Mouse (Mus musculus): Measurements from ENCODE around the gene Stag3. TPM values are rescaled to one million over a fixed set of nuclear protein-coding genes. Genes with fewer than 3 reads are reported as not detected.

Gene Stag3
- polyA plus RNA-seq, 1 experiment, result 0.05 TPM

- TF ChIP-seq MYOG (IDR thresholded peaks at IDR 0.05; ENCODE audit: control insufficient read depth, extremely low read depth, insufficient read length) (no peak), CEBPB (IDR thresholded peaks at IDR 0.05; ENCODE audit: low read depth) (no peak), USF1 (IDR thresholded peaks at IDR 0.05; ENCODE audit: low read depth) (no peak), CTCF (IDR thresholded peaks at IDR 0.05; ENCODE audit: control insufficient read depth, insufficient read depth, insufficient read length) (no peak), MYOD1 (IDR thresholded peaks at IDR 0.05; ENCODE audit: control insufficient read depth, insufficient read length, low read depth) (no peak), MAX (IDR thresholded peaks at IDR 0.05) (no peak)
- no peaks in the 10 kb centered on the region for H3K79me3 ChIP-seq (ENCODE audit: low read depth)
- H3K27me3 ChIP-seq (ENCODE audit: control insufficient read depth, insufficient read depth, insufficient read length), result peaks cover 6% of the 10 kb centered on the region
- no peak overlapping the region for H3K4me3 ChIP-seq (ENCODE audit: insufficient read depth, poor library complexity, severe bottlenecking)
- no peaks in the 10 kb centered on the region for H3K36me3 ChIP-seq (ENCODE audit: control insufficient read depth, insufficient read depth)
- H3ac ChIP-seq (ENCODE audit: control insufficient read depth, insufficient read length, low read depth), result no peak overlapping the region
- H3K79me2 ChIP-seq (ENCODE audit: control insufficient read depth, insufficient read depth), result no peaks in the 10 kb centered on the region
Observed at GRCm38 (mm10) chr5:138299613-138300012, 19.6 kb downstream of the Stag3 start.

- no peak for TF ChIP-seq MAX (IDR thresholded peaks at IDR 0.05)
- no peak for TF ChIP-seq MYOD1 (IDR thresholded peaks at IDR 0.05; ENCODE audit: control insufficient read depth, insufficient read length, low read depth)
- no peak for TF ChIP-seq FOSL1 (IDR thresholded peaks at IDR 0.05; ENCODE audit: insufficient read depth, low read length, poor library complexity, severe bottlenecking)
- no peak for TF ChIP-seq USF1 (IDR thresholded peaks at IDR 0.05; ENCODE audit: low read depth)
- no peak for TF ChIP-seq CEBPB (IDR thresholded peaks at IDR 0.05; ENCODE audit: low read depth)
- TF ChIP-seq MYOG (IDR thresholded peaks at IDR 0.05; ENCODE audit: control insufficient read depth, extremely low read depth, insufficient read length), result no peak
- TF ChIP-seq CTCF (IDR thresholded peaks at IDR 0.05; ENCODE audit: control insufficient read depth, insufficient read depth, insufficient read length), result no peak
- no peaks in the 10 kb centered on the region for H3K27me3 ChIP-seq (ENCODE audit: control insufficient read depth, insufficient read depth, insufficient read length)
Observed at GRCm38 (mm10) chr5:138312795-138313194, 32.8 kb downstream of the Stag3 start.

GRCm38 (mm10) chr5:138341661-138342060, 61.6 kb downstream of the Stag3 start, which contains the start of gene Pvrig:
Pvrig (plus strand) TSS chr5:138341961.
- H3K79me3 ChIP-seq (ENCODE audit: low read depth), result no peaks in the 10 kb centered on the region
- H3K36me3 ChIP-seq (ENCODE audit: control insufficient read depth, insufficient read depth), result no peaks in the 10 kb centered on the region
- H3K27me3 ChIP-seq (ENCODE audit: control insufficient read depth, insufficient read depth, insufficient read length), result no peaks in the 10 kb centered on the region
- no peak within 1 kb of the TSS for H3ac ChIP-seq (ENCODE audit: control insufficient read depth, insufficient read length, low read depth)
- TF ChIP-seq MYOD1 (IDR thresholded peaks at IDR 0.05; ENCODE audit: control insufficient read depth, insufficient read length, low read depth) (no peak), CEBPB (IDR thresholded peaks at IDR 0.05; ENCODE audit: low read depth) (no peak)
- H3K79me2 ChIP-seq (ENCODE audit: control insufficient read depth, insufficient read depth), result no peaks in the 10 kb centered on the region
- H3K4me3 ChIP-seq (ENCODE audit: insufficient read depth, poor library complexity, severe bottlenecking), result no peak within 1 kb of the TSS

More at GRCm38 (mm10) chr5:138312795-138313194, 32.8 kb downstream of the Stag3 start:
- H3K79me3 ChIP-seq (ENCODE audit: low read depth), result no peaks in the 10 kb centered on the region
- no peak overlapping the region for H3ac ChIP-seq (ENCODE audit: control insufficient read depth, insufficient read length, low read depth)
- H3K79me2 ChIP-seq (ENCODE audit: control insufficient read depth, insufficient read depth), result no peaks in the 10 kb centered on the region
- H3K36me3 ChIP-seq (ENCODE audit: control insufficient read depth, insufficient read depth), result no peaks in the 10 kb centered on the region
- no peak overlapping the region for H3K4me3 ChIP-seq (ENCODE audit: insufficient read depth, poor library complexity, severe bottlenecking)

- no peak for TF ChIP-seq FOSL1 (IDR thresholded peaks at IDR 0.05; ENCODE audit: insufficient read depth, low read length, poor library complexity, severe bottlenecking)
- no peak for TF ChIP-seq USF1 (IDR thresholded peaks at IDR 0.05; ENCODE audit: low read depth)
Observed at GRCm38 (mm10) chr5:138343216-138343615, 63.2 kb downstream of the Stag3 start.

More at GRCm38 (mm10) chr5:138343216-138343615, 63.2 kb downstream of the Stag3 start:
- Histone ChIP-seq H3K4me3 (ENCODE audit: insufficient read depth, poor library complexity, severe bottlenecking) (no peak overlapping the region), H3K27me3 (ENCODE audit: control insufficient read depth, insufficient read depth, insufficient read length) (no peaks in the 10 kb centered on the region), H3K36me3 (ENCODE audit: control insufficient read depth, insufficient read depth) (no peaks in the 10 kb centered on the region), H3ac (ENCODE audit: control insufficient read depth, insufficient read length, low read depth) (no peak overlapping the region), H3K79me2 (ENCODE audit: control insufficient read depth, insufficient read depth) (no peaks in the 10 kb centered on the region), H3K79me3 (ENCODE audit: low read depth) (no peaks in the 10 kb centered on the region)

Other genes with a start within 250 kb of the Stag3 start
- gene Smok3c, start 227.0 kb upstream of the Stag3 start, polyA plus RNA-seq (2012; fragmentation: generic; extraction: Trizol), result not detected
- gene Zkscan1, start 195.2 kb upstream of the Stag3 start, polyA plus RNA-seq (2012; fragmentation: generic; extraction: Trizol), result 3.7 TPM
- 8.5 TPM for gene Zscan21, start 163.3 kb upstream of the Stag3 start, polyA plus RNA-seq (2012; fragmentation: generic; extraction: Trizol)
- 1.9 TPM for gene Zfp113, start 124.5 kb upstream of the Stag3 start, polyA plus RNA-seq (2012; fragmentation: generic; extraction: Trizol)
- 182 TPM for gene Cops6, start 119.2 kb upstream of the Stag3 start, polyA plus RNA-seq (2012; fragmentation: generic; extraction: Trizol)
- 11.2 TPM for gene Ap4m1, start 108.2 kb upstream of the Stag3 start, polyA plus RNA-seq (2012; fragmentation: generic; extraction: Trizol)
- gene Mcm7, start 107.8 kb upstream of the Stag3 start, polyA plus RNA-seq (2012; fragmentation: generic; extraction: Trizol), result 208 TPM
- 58.1 TPM for gene Taf6, start 92.8 kb upstream of the Stag3 start, polyA plus RNA-seq (2012; fragmentation: generic; extraction: Trizol)
- gene Cnpy4, start 92.8 kb upstream of the Stag3 start, polyA plus RNA-seq (2012; fragmentation: generic; extraction: Trizol), result 23.0 TPM
- 2.5 TPM for gene Mblac1, start 85.9 kb upstream of the Stag3 start, polyA plus RNA-seq (2012; fragmentation: generic; extraction: Trizol)
- not detected for gene Nxpe5, start 54.3 kb upstream of the Stag3 start, polyA plus RNA-seq (2012; fragmentation: generic; extraction: Trizol)
- gene Lamtor4, start 24.8 kb upstream of the Stag3 start, polyA plus RNA-seq (2012; fragmentation: generic; extraction: Trizol), result 72.8 TPM
- 6.8 TPM for gene BC037034, start 16.2 kb upstream of the Stag3 start, polyA plus RNA-seq (2012; fragmentation: generic; extraction: Trizol)
- 0.08 TPM for gene Gal3st4, start 7.4 kb upstream of the Stag3 start, polyA plus RNA-seq (2012; fragmentation: generic; extraction: Trizol)
- gene Gm43720, start 282 bp upstream of the Stag3 start, polyA plus RNA-seq (2012; fragmentation: generic; extraction: Trizol), result not detected
- 0.60 TPM for gene Gpc2, start 235 bp upstream of the Stag3 start, polyA plus RNA-seq (2012; fragmentation: generic; extraction: Trizol)
- 0.19 TPM for gene Pvrig, start 61.7 kb downstream of the Stag3 start, polyA plus RNA-seq (2012; fragmentation: generic; extraction: Trizol)
- gene Zfp157, start 161.2 kb downstream of the Stag3 start, polyA plus RNA-seq (2012; fragmentation: generic; extraction: Trizol), result 2.0 TPM